Mouse (Mus musculus) cerebellum, adult (tissue): ENCODE data around the gene Hamp.

ENCODE experiments used
- ATAC-seq: cut with Nextera tagmentation; 2 replicates; pipeline ENCODE4 v1.9.2; 2017; ENCODE audit warnings: mild to moderate bottlenecking, moderate library complexity, mixed read lengths; ENCODE audit not compliant: insufficient number of reproducible peaks, low FRiP score, low TSS enrichment

The Hamp gene

DNA sequence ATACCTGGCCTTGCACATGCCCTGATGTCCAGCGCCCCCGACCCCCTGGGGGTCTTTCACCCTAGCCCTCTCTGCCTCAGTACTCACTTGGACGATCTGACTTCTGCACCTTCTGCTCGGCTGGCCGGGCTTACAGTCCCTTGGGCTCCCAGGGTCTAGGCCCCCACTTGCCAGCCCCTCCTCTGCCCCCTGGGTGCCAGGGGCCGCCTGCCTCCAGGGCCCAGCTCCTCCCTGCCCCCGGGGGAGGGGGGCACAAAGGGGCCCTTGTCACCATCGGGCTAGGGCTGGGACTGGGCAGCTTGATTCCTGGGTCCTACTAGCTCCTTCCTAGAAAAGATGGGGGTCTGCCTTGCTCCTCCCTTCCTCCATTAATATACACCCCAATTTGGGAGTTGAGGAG, 29.1 kb downstream of the Hamp start, which contains the start of gene Mag:
Mag (minus strand) TSS at position 142 of the 400 bp plus-strand sequence.
- no peak for ATAC-seq

GRCm38 (mm10) chr7:30909773-30910172, 34.1 kb downstream of the Hamp start:
- no peak for ATAC-seq

DNA sequence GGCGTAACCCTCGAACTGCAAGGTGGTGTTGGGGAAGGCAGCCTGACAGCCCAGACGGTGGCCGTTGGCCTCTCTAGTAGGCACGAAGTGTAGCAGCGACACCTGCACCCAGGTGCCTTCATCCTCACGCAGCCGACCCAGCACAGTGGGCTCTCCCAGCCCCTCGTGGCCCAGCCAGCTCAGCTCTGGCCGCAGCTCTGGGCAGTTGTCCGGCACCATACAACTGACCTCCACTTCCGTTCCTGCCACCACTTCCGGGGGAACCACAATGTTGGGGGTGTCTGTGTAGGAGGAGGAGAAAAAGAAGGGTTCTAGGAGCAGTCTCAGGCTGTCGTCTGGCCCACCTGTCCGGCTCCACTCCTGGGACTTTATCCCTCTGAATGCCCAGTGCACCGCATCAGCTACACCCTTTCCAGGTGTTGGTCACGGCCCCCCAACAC, 34.8 kb downstream of the Hamp start:
- ATAC-seq: no peak

DNA sequence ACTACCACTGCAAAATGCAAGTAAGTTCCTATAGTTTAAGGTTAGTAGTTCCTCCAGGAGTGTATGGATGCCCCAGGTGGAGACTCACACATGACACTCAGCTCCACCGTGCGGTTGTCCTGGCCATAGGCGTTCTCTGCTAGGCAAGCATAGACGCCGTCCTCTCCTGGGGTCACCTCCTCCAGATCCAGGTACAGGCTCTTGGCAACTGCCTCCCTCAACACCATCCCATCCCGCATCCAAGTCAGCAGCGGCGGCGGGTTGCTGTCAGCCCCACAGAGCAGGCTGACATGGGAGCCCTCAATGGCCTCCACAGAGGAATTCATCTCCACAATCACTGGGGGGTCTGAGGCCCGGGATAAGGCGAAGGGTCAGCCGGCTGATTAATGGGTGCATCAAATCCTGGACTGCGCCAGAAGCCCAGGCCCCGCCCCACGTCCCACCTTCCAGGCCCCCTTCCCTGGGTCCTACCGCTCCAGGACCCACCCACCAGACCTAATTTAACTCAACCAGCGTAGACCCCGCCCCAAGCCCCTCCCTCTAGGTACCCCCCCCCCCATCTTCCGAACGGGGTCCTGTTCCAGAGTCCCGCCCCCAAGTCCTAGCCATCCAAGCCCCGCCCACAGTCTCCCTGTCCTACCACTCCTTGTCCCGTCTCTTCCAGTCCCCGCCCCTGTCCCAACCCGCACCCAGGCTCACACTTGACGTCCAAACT, 35.4 kb downstream of the Hamp start:
- no peak for ATAC-seq

GRCm38 (mm10) chr7:30904042-30904441, 39.8 kb downstream of the Hamp start:
- ATAC-seq: no peak

GRCm38 (mm10) chr7:30895217-30895616, 48.6 kb downstream of the Hamp start:
- no peak for ATAC-seq

- ATAC-seq: no peak
Observed at GRCm38 (mm10) chr7:30892515-30892914, 51.3 kb downstream of the Hamp start.
